Mouse (Mus musculus) heart, embryonic 14.5 days (tissue): Measurements from ENCODE around the gene Spg7. TPM values are rescaled to one million over a fixed set of nuclear protein-coding genes. Genes with fewer than 3 reads are reported as not detected.
"Not testable (repeated sequence)": the region's sequence is repeated elsewhere in the genome, so short reads cannot be mapped to it uniquely, and the experiment has no call there.

ENCODE experiments used
- ATAC-seq: fragments of 200-750 bp; cut with Nextera tagmentation; 2 replicates; pipeline ENCODE4 v1.8.0; 2017; ENCODE audit warnings: low read depth, moderate TSS enrichment; ENCODE audit not compliant: insufficient number of reproducible peaks, insufficient read depth, low FRiP score
- H3K27ac ChIP-seq, 2 experiments: fragments of 200-500 bp in 1 of 2; fragments of 300-500 bp in 1 of 2; sonication (generic) in 1 of 2; replicated peaks in 1 of 2; 2 replicates each; pipeline ENCODE4 v1.5.1; 2012 to 2014; ENCODE audit warnings: low read depth in 2 of 2, low read length in 2 of 2, control low read depth in 1 of 2, mild to moderate bottlenecking in 1 of 2, mixed read lengths in 1 of 2; ENCODE audit not compliant: control insufficient read depth in 1 of 2, insufficient read depth in 1 of 2
- H3K27me3 ChIP-seq: fragments of 300-500 bp; sonication (generic); 2 replicates; pipeline ENCODE4 v1.6.1; 2014; ENCODE audit warnings: mild to moderate bottlenecking, low read length, control low read depth; ENCODE audit not compliant: control insufficient read depth, insufficient read depth
- H3K36me3 ChIP-seq: fragments of 300-500 bp; sonication (generic); 2 replicates; pipeline ENCODE4 v1.6.1; 2014; ENCODE audit warnings: mild to moderate bottlenecking, control low read depth, low read length, mixed read lengths; ENCODE audit not compliant: control insufficient read depth, insufficient read depth
- H3K4me1 ChIP-seq, 2 experiments: fragments of 200-500 bp in 1 of 2; fragments of 300-500 bp in 1 of 2; sonication (generic) in 1 of 2; 2 replicates each; pipeline ENCODE4 v1.6.1; 2012 to 2014; ENCODE audit warnings: low read length in 2 of 2, control low read depth in 1 of 2, mixed read lengths in 1 of 2; ENCODE audit not compliant: control insufficient read depth in 2 of 2, insufficient read depth in 2 of 2
- H3K4me2 ChIP-seq: fragments of 300-500 bp; sonication (generic); 2 replicates; pipeline ENCODE4 v1.6.1; 2014; ENCODE audit warnings: mild to moderate bottlenecking, low read length
- H3K4me3 ChIP-seq, 2 experiments: fragments of 200-500 bp in 1 of 2; fragments of 300-500 bp in 1 of 2; sonication (generic) in 1 of 2; 2 replicates each; pipeline ENCODE4 v1.5.1; 2012 to 2014; ENCODE audit warnings: low read length in 2 of 2, mild to moderate bottlenecking in 2 of 2, control low read depth in 1 of 2, low read depth in 1 of 2, moderate library complexity in 1 of 2; ENCODE audit not compliant: control insufficient read depth in 1 of 2, insufficient read depth in 1 of 2
- H3K9ac ChIP-seq: fragments of 300-500 bp; sonication (generic); 2 replicates; pipeline ENCODE4 v1.6.1; 2014; ENCODE audit warnings: mild to moderate bottlenecking, low read length
- H3K9me3 ChIP-seq: fragments of 300-500 bp; sonication (generic); 2 replicates; pipeline ENCODE4 v1.6.1; 2016; ENCODE audit warnings: low read length, control low read depth; ENCODE audit not compliant: control insufficient read depth
- WGBS: fragments of 180-500 bp; shearing (Covaris S2); extraction: QIAGEN DNeasy Blood & Tissue Kit; methylation state at CpG from one replicate; pipeline ENCODE4 v1.1.7; 2014; 5-methylcytosine and 5-hydroxymethylcytosine counted together
- polyA plus RNA-seq: library from polyadenylated mRNA; unstranded; fragments of >200 nt; fragmentation: Nextera tagmentation; extraction: Ambion mirVana; gene quantifications from 2 replicates; pipeline ENCODE4 v1.2.1, GENCODE M21; 2014

Gene Spg7
- polyA plus RNA-seq, 1 experiment from 2014 or later: 64.7 TPM

DNA sequence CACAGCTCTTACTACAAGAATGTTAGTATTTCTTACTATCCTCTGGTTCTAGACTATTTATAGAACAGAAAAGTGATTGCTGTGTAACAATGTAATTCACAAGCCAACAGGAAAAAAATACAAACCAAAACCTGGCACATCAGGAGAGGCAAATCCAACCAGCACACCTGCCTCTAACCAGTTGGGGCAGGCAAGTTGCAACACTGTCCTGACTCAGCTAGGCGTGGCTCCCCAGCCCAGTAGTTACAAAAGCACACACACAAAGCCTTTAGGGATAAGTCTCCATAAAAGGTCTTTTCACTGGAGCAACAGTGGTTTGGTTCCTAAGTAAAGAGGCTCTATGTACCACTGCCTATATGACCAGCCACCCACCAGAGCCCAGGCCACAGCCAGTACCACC, 41.5 kb upstream of the Spg7 start:
- peaks cover 5% of the 10 kb centered on the region; the same call in 1 of the 2 replicates for H3K36me3 ChIP-seq
- no peak for ATAC-seq
- no peak overlapping the region for H3K9ac ChIP-seq
- H3K4me2 ChIP-seq: no peak overlapping the region
- H3K27me3 ChIP-seq: no peaks in the 10 kb centered on the region
- H3K4me3 ChIP-seq: no peak overlapping the region
- peaks cover 16 to 51% of the 10 kb centered on the region in 2 experiments for H3K4me1 ChIP-seq
- no peak overlapping the region for H3K27ac ChIP-seq
- WGBS: 83% methylated on average over 1 of the region's 1 CpGs
- H3K9me3 ChIP-seq: no peaks in the 10 kb centered on the region

DNA sequence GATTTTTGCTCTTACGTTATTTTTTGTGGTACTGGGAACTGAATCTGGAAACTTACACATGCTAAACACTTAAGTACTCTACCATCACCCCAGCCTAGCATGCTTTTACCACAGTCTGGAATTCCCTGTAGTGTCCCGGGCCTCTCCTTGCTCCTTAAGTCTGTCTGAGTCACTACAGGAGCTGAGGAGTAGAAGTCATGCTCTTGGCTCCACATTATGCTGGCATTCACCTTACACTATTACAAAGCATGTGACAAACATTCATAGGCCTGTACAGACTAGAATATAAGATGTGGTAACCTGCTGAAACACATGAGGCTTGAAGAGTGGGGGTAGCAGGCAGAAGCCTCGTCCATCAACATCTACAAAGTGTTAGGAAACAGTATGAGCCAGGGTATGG, 40.0 kb upstream of the Spg7 start:
- H3K4me2 ChIP-seq: no peak overlapping the region
- 62% methylated on average over 3 of the region's 3 CpGs for WGBS
- H3K4me1 ChIP-seq: peaks cover 14 to 47% of the 10 kb centered on the region in 2 experiments
- no peak for ATAC-seq
- H3K9me3 ChIP-seq: no peaks in the 10 kb centered on the region
- H3K4me3 ChIP-seq: no peak overlapping the region
- H3K36me3 ChIP-seq: peaks cover 5% of the 10 kb centered on the region; the same call in 1 of the 2 replicates
- H3K27ac ChIP-seq: no peak overlapping the region
- no peaks in the 10 kb centered on the region for H3K27me3 ChIP-seq
- H3K9ac ChIP-seq: no peak overlapping the region

DNA sequence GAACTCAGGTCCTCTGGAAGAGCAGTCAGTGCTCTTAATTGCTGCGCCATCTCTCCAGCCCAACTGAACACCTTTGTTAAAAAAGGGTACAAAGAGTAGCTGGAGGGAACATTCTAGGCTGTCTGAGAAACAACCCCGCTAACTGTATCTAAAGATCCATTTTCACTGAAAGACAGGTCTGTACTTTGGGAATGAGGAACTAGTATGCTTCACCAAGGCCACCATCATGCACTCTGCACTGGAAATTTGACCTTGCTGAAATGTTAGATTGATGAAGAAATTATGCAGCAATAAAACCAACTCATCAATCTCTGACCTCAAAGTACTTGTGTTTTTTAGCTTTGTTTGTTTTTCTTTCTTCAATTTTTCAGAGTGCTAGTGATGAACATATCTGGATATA, 38.5 kb upstream of the Spg7 start:
- WGBS: 98% methylated on average over 2 of the region's 2 CpGs
- Histone ChIP-seq H3K36me3 (peaks cover 5% of the 10 kb centered on the region; the same call in 1 of the 2 replicates), H3K27ac (no peak overlapping the region), H3K27me3 (no peaks in the 10 kb centered on the region), H3K4me2 (no peak overlapping the region), H3K9me3 (no peaks in the 10 kb centered on the region), H3K4me3 (no peak overlapping the region), H3K9ac (no peak overlapping the region), H3K4me1 (peaks cover 4 to 32% of the 10 kb centered on the region in 2 experiments)
- no peak for ATAC-seq

- no peak overlapping the region for H3K27ac ChIP-seq
- 84% methylated on average over 3 of the region's 3 CpGs for WGBS
These were observed 36.8 kb upstream of the Spg7 start for GRCm38 (mm10) chr8:123025951-123026351.

DNA sequence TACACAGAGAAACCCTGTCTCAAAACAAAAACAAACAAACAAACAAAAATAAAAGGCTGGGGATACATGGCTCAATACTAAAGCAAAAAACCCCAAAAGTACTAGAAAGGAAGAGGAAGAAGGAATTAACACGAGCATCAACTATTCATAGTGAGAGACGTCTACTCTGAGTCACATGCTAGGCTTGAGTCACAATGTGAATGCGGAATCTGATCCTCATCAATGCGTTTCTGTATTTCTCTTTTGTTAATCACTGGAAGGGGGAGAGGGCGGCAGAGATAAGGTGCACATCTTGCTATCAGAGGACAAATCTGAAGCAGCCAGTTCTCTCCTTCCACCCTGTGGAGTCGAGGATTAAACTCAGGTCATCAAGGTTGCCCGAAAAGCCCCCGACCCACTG, 35.0 kb upstream of the Spg7 start:
- Histone ChIP-seq H3K27ac (no peak overlapping the region), H3K4me3 (no peak overlapping the region), H3K36me3 (peaks cover 5% of the 10 kb centered on the region; the same call in 1 of the 2 replicates), H3K4me1 (peaks cover 0 to 14% of the 10 kb centered on the region in 2 experiments; a peak in 2 of 4 replicates), H3K9ac (no peak overlapping the region), H3K27me3 (no peaks in the 10 kb centered on the region), H3K4me2 (no peak overlapping the region), H3K9me3 (no peaks in the 10 kb centered on the region)
- WGBS: 84% methylated on average over 8 of the region's 8 CpGs
- no peak for ATAC-seq

More at GRCm38 (mm10) chr8:123025951-123026351, 36.8 kb upstream of the Spg7 start:
- H3K4me3 ChIP-seq: no peak overlapping the region
- H3K4me1 ChIP-seq: peaks cover 4 to 22% of the 10 kb centered on the region in 2 experiments
- H3K9me3 ChIP-seq: no peaks in the 10 kb centered on the region
- no peak overlapping the region for H3K4me2 ChIP-seq
- H3K27me3 ChIP-seq: no peaks in the 10 kb centered on the region
- ATAC-seq: no peak
- H3K9ac ChIP-seq: no peak overlapping the region
- peaks cover 5% of the 10 kb centered on the region; the same call in 1 of the 2 replicates for H3K36me3 ChIP-seq

DNA sequence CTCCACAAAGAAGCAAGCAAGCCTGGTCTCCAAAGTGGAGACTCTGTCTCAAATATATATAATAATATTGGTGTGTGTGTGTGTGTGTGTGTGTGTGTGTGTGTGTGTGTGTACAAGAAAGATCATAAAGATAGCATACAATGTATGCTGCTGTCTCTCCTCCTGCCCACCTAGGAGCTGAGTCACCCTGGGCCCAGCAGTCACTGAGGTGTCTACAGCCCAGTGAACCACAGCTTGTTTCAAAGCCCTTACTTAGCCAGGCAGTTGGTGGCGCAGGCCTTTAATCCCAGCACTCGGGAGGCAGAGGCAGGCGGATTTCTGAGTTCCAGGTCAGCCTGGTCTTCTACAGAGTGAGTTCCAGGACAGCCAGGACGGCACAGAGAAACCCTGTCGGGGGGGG, 32.7 kb upstream of the Spg7 start:
- not testable (repeated sequence) for H3K9ac ChIP-seq, H3K4me3 ChIP-seq, H3K9me3 ChIP-seq, ATAC-seq, H3K36me3 ChIP-seq, H3K27ac ChIP-seq, H3K4me2 ChIP-seq, H3K27me3 ChIP-seq
- WGBS: 82% methylated on average over 4 of the region's 5 CpGs
- H3K4me1 ChIP-seq: peaks cover 0 to 19% of the 10 kb centered on the region in 2 experiments; a peak in 2 of 4 replicates

DNA sequence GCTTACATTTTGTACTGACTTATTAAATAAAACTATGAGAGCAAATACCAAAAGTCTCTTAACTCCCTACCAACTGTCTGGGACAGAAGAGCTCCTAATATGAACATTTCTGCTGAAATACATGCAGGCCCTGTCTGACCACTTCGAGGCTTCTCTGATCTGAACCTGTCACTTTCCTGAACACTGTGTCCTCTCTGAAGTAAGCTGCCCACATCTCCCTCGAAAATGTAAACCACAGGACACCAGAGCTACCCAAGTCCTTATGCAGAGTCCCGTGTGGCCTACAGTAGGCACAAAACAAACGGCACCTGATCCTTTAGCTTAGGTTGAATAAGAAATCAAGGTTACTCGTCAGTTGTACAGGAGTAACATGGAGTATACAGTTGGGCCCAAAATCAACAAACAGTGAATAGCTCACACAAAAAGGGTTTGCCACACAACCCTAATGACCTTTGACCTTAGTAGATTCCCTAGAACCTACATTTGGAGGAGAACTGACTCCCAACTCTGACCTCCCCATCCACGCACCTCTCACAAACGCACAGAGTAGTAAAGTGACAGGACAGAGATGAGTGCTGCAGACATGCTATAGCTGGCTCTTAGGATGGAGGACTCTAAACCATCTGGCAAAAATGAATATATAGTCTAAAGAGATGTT, 31.3 kb upstream of the Spg7 start:
- Histone ChIP-seq H3K9ac (no peak overlapping the region), H3K4me3 (no peak overlapping the region)
- WGBS: 79% methylated on average over 7 of the region's 7 CpGs

GRCm38 (mm10) chr8:123032730-123033129, 30.0 kb upstream of the Spg7 start:
- no peaks in the 10 kb centered on the region for H3K9me3 ChIP-seq
- no peak overlapping the region for H3K4me2 ChIP-seq
- no peaks in the 10 kb centered on the region for H3K27me3 ChIP-seq
- H3K4me3 ChIP-seq: no peak overlapping the region
- no peak overlapping the region for H3K9ac ChIP-seq
- ATAC-seq: no peak
- no peak overlapping the region for H3K27ac ChIP-seq
- H3K4me1 ChIP-seq: peaks cover 2 to 32% of the 10 kb centered on the region in 2 experiments; a peak in 3 of 4 replicates
- no peaks in the 10 kb centered on the region for H3K36me3 ChIP-seq

More for the DNA sequence above, 31.3 kb upstream of the Spg7 start:
- Histone ChIP-seq H3K36me3 (no peaks in the 10 kb centered on the region), H3K4me1 (peaks cover 0 to 22% of the 10 kb centered on the region in 2 experiments; a peak in 2 of 4 replicates), H3K9me3 (no peaks in the 10 kb centered on the region), H3K27ac (no peak overlapping the region), H3K27me3 (no peaks in the 10 kb centered on the region), H3K4me2 (no peak overlapping the region)
- no peak for ATAC-seq
